Mouse (Mus musculus) intestine, postnatal 0 days (tissue): ENCODE data around the gene Smyd4. TPM values are rescaled to one million over a fixed set of nuclear protein-coding genes. Genes with fewer than 3 reads are reported as not detected.

Experiments used
- ATAC-seq: fragments of 200-750 bp; cut with Nextera tagmentation; 2 replicates; pipeline ENCODE4 v1.8.0; 2017; ENCODE audit warnings: mild to moderate bottlenecking, moderate TSS enrichment, moderate library complexity
- H3K27ac ChIP-seq: fragments of 300-500 bp; sonication (generic); 2 replicates; pipeline ENCODE4 v1.5.1; 2014; ENCODE audit warnings: mild to moderate bottlenecking, low read depth, low read length, moderate library complexity
- H3K27me3 ChIP-seq: fragments of 300-500 bp; sonication (generic); replicated peaks from 2 replicates; pipeline ENCODE4 v1.6.1; 2014; ENCODE audit warnings: low read length, mixed read lengths; ENCODE audit not compliant: control insufficient read depth, insufficient read depth
- H3K36me3 ChIP-seq: fragments of 300-500 bp; sonication (generic); 2 replicates; pipeline ENCODE4 v1.6.1; 2014; ENCODE audit warnings: mild to moderate bottlenecking, moderate library complexity; ENCODE audit not compliant: control insufficient read depth, insufficient read depth
- H3K4me1 ChIP-seq: fragments of 300-500 bp; sonication (generic); replicated peaks from 2 replicates; pipeline ENCODE4 v1.6.1; 2014; ENCODE audit warnings: antibody characterized with exemption, low read length, mixed read lengths; ENCODE audit not compliant: control insufficient read depth, insufficient read depth
- H3K4me2 ChIP-seq: fragments of 300-500 bp; sonication (generic); replicated peaks from 2 replicates; pipeline ENCODE4 v1.6.1; 2014; ENCODE audit warnings: low read depth, mild to moderate bottlenecking, moderate library complexity
- H3K4me3 ChIP-seq: fragments of 300-500 bp; sonication (generic); 2 replicates; pipeline ENCODE4 v1.5.1; 2014; ENCODE audit warnings: low read depth, low read length
- H3K9ac ChIP-seq: fragments of 300-500 bp; sonication (generic); 2 replicates; pipeline ENCODE4 v1.6.1; 2014; ENCODE audit warnings: mild to moderate bottlenecking, low read depth, low read length
- H3K9me3 ChIP-seq: fragments of 300-500 bp; sonication (generic); 2 replicates; pipeline ENCODE4 v1.6.1; 2016; ENCODE audit warnings: mixed run types; ENCODE audit not compliant: control insufficient read depth
- CTCF ChIP-seq: sonication (generic); IDR thresholded peaks from 2 replicates; pipeline ENCODE4 v1.5.1; 2016; ENCODE audit warnings: low read depth, mild to moderate bottlenecking, control low read depth, antibody characterized with exemption, moderate library complexity
- WGBS: fragments of 180-500 bp; shearing (Covaris S2); extraction: QIAGEN DNeasy Blood & Tissue Kit; methylation state at CpG from one replicate; pipeline ENCODE4 v1.1.7; 2014; 5-methylcytosine and 5-hydroxymethylcytosine counted together
- polyA plus RNA-seq: library from polyadenylated mRNA; unstranded; fragments of >200 nt; fragmentation: Nextera tagmentation; extraction: Ambion mirVana; gene quantifications from 2 replicates; pipeline ENCODE4 v1.2.1, GENCODE M21; 2015

Gene Smyd4
- polyA plus RNA-seq, 1 experiment from 2014 or later, result 3.1 TPM

DNA sequence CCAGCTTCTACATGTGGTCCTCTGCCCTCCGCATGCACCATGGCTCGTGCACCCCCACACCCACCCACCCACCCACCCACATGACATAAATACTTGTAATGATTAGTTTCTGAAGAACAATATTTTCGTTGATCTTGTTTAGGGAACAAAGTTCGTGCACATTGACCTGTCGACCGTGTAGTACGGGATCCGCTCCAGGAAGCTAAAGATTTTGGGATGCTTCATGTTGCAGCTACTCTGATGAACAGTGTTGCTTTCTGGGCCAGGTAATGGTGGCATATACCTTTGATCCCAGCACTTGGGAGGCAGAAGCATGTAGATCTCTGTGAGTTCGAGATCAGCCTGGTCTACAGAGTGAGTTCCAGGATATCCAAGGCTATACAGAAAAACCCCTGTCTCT lies 75.8 kb downstream of the Smyd4 start:
- 68% methylated on average over 9 of the region's 9 CpGs for WGBS
- no peak for TF ChIP-seq CTCF
- Histone ChIP-seq H3K4me3 (no peak overlapping the region), H3K9ac (no peak overlapping the region), H3K27me3 (no peaks in the 10 kb centered on the region), H3K36me3 (no peaks in the 10 kb centered on the region), H3K9me3 (no peaks in the 10 kb centered on the region), H3K27ac (no peak overlapping the region), H3K4me1 (no peaks in the 10 kb centered on the region), H3K4me2 (no peak overlapping the region)
- ATAC-seq, result peak; percentile 55; the same call in 1 of the 2 replicates

DNA sequence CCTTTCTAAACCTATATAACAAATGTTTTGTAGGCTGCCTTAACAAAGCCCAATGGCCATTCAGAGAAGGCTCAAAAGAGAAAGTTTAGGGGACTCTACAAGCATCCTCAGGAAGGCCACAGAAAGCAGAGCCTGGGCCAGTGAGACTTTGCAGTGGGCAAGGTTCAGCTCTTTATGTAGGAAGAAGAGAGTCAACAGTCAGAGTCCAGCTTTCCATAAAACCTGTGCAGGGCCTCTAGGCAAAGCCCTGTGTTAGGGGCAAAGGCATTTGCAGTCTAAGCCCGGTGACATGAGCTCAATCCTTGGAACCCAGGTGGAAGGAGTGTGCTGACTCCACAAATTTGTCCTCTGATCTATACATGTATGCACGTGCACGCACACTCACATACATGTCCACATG lies 76.2 kb downstream of the Smyd4 start:
- Histone ChIP-seq H3K36me3 (no peaks in the 10 kb centered on the region), H3K4me2 (no peak overlapping the region), H3K27ac (no peak overlapping the region), H3K9ac (no peak overlapping the region), H3K4me3 (no peak overlapping the region), H3K27me3 (no peaks in the 10 kb centered on the region), H3K9me3 (no peaks in the 10 kb centered on the region), H3K4me1 (no peaks in the 10 kb centered on the region)
- TF ChIP-seq CTCF, result no peak
- 60% methylated on average over 3 of the region's 3 CpGs for WGBS
- peak; percentile 87 for ATAC-seq

DNA sequence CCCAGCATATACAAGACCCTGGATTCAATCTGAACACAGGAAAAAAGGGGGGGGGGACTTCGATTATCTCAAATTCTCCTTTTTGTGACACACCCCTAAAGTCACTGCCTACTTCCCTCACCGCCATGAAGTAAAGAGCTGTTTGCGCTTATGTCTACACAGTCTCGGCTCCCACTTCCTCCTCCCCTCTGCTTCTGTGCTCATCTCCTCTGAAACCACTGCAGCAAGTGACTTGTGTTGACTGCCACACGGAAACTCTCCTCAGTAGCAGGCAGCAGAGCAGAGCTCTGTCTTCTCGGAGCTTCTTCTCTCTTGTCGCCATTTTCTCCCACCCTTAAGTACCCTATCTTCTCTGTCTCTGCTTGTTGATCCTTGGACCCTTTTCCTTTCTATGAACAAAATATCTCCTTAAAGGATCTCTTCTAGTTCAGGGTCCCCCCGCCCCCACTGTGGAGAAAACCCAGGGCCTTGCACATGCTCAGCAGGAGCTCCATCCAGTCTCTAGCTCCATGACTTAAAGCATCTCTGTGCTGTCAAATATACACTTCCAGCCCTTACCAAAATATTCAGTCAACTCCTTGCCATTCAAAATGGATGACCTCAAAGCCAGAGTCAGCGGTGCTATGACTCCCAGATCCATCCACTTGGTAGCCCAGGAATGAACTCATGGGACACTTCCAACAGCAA lies 80.9 kb downstream of the Smyd4 start:
- Histone ChIP-seq H3K27me3 (no peaks in the 10 kb centered on the region), H3K27ac (no peak overlapping the region), H3K4me3 (no peak overlapping the region), H3K9ac (no peak overlapping the region), H3K9me3 (no peaks in the 10 kb centered on the region), H3K4me1 (no peaks in the 10 kb centered on the region), H3K4me2 (no peak overlapping the region), H3K36me3 (no peaks in the 10 kb centered on the region)
- 73% methylated on average over 9 of the region's 9 CpGs for WGBS
- TF ChIP-seq CTCF, result no peak
- no peak for ATAC-seq

DNA sequence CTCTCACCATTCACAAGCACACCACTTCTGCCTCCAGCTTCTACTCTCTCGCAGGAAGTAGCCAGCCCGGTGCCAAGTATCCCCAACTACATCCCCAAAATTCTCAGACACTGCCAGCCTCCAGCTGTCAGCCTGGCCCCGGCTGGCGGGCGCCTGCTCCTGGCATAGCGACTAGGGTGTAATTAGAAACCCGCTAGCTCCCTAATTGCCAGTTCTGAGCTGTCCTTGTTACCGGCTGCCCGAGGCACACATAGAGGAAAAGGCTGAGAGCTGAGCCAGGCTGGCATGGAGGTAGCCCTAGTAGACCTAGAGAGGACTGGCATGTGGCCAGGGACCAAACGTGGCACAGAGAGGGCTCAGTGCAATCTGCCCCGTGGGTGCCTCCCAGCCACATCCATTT lies 83.1 kb downstream of the Smyd4 start:
- Histone ChIP-seq H3K4me3 (no peak overlapping the region), H3K9ac (no peak overlapping the region), H3K4me1 (no peaks in the 10 kb centered on the region), H3K9me3 (no peaks in the 10 kb centered on the region), H3K27ac (no peak overlapping the region; the same call in 1 of the 2 replicates), H3K4me2 (no peak overlapping the region), H3K27me3 (no peaks in the 10 kb centered on the region), H3K36me3 (no peaks in the 10 kb centered on the region)
- WGBS, result 90% methylated on average over 11 of the region's 11 CpGs
- ATAC-seq, result no peak
- no peak for TF ChIP-seq CTCF

DNA sequence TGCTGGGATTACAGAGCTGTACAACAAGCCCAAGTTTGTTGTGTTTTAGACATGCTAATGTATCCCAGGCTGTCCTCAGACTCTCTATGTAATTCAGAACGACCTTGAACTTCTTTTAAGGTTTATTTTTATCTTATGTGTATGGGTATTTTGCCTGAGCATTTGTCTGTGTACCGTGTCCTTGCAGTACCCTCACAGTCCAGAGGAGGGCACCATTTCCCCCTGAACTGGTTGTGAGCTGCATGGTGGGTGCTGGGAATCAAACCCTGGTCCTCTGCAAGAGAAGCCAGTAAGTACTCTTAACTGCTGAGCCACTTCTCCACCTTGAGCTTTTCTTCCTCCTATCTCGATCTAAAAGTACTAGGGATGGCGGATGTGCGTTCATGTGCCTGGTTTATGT lies 85.9 kb downstream of the Smyd4 start:
- Histone ChIP-seq H3K9me3 (no peaks in the 10 kb centered on the region), H3K27ac (no peak overlapping the region), H3K4me3 (no peak overlapping the region), H3K27me3 (no peaks in the 10 kb centered on the region), H3K9ac (no peak overlapping the region), H3K4me2 (no peak overlapping the region), H3K36me3 (no peaks in the 10 kb centered on the region), H3K4me1 (no peaks in the 10 kb centered on the region)
- WGBS, result 86% methylated on average over 5 of the region's 5 CpGs
- TF ChIP-seq CTCF, result peak; percentile 45
- no peak for ATAC-seq

DNA sequence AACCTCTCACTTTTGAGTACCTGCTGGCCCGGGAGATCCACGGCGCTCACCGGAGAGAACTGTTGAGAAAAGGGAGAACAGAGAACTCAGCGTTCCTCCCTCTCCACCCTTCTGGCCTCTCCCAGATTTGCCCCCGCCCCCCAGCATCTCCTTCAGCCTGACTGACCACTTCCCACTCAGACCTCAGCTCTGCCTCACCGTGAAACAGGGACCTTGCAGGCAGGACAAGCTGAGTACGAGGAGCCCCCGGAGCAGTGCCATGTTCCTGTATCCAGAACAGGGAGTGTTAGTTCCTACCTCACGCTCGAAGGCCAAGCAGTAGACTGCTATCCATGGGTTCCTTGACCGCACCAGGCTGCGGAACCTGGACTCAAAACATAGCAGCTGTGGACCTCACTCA lies 90.0 kb downstream of the Smyd4 start:
- 84% methylated on average over 13 of the region's 13 CpGs for WGBS
- Histone ChIP-seq H3K27me3 (no peaks in the 10 kb centered on the region), H3K9me3 (no peaks in the 10 kb centered on the region), H3K4me3 (no peak overlapping the region), H3K4me1 (no peaks in the 10 kb centered on the region), H3K36me3 (peaks cover 18% of the 10 kb centered on the region), H3K27ac (no peak overlapping the region), H3K9ac (no peak overlapping the region), H3K4me2 (no peak overlapping the region)
- ATAC-seq, result no peak
- TF ChIP-seq CTCF, result no peak
